Mouse (Mus musculus) spleen, embryonic (tissue): ENCODE data around the gene Tbcel.

Experiments
- CTCF ChIA-PET: fragments of 350-600 bp; sonication (Branson Sonifier 250); formaldehyde crosslinking; loops from one replicate; lab custom pipeline; 2022; lab: Charles Lee

Tbcel gene

GRCm38 (mm10) chr9:42507709-42508108 is at the start of gene Tbcel:
Gene Tbcel, minus strand, starts transcription at chr9:42507809.
- CTCF ChIA-PET = no interaction called here

- CTCF ChIA-PET = interaction anchor here (0.6 kb wide), 1 partner anchor 463 kb away, joined by 4 read pairs; no protein-coding TSS in a partner anchor
Measured at GRCm38 (mm10) chr9:42555186-42555585, 47.6 kb upstream of the Tbcel start.

GRCm38 (mm10) chr9:42550116-42550515 is 42.5 kb upstream of the Tbcel start:
- CTCF ChIA-PET = interaction anchor here (0.8 kb wide), 1 partner anchor 76 kb away, joined by 6 read pairs; no protein-coding TSS in a partner anchor

- CTCF ChIA-PET = no interaction called here
Measured at GRCm38 (mm10) chr9:42548981-42549380, 41.4 kb upstream of the Tbcel start.

GRCm38 (mm10) chr9:42544521-42544920 is 36.9 kb upstream of the Tbcel start:
- CTCF ChIA-PET = interaction anchor here (0.5 kb wide), 1 partner anchor 10 kb away, joined by 5 read pairs; no protein-coding TSS in a partner anchor

- CTCF ChIA-PET = no interaction called here
Measured at GRCm38 (mm10) chr9:42533491-42533890, 25.9 kb upstream of the Tbcel start.

GRCm38 (mm10) chr9:42533041-42533440 is 25.4 kb upstream of the Tbcel start:
- CTCF ChIA-PET = no interaction called here

- CTCF ChIA-PET = no interaction called here
Measured at GRCm38 (mm10) chr9:42531951-42532350, 24.3 kb upstream of the Tbcel start.

- CTCF ChIA-PET = no interaction called here
Measured at GRCm38 (mm10) chr9:42530221-42531152, 22.9 kb upstream of the Tbcel start.

GRCm38 (mm10) chr9:42520587-42521084 is 13.0 kb upstream of the Tbcel start:
- CTCF ChIA-PET = no interaction called here

GRCm38 (mm10) chr9:42518163-42518562 is 10.6 kb upstream of the Tbcel start:
- CTCF ChIA-PET = no interaction called here

- CTCF ChIA-PET = no interaction called here
Measured at GRCm38 (mm10) chr9:42513159-42513558, 5.5 kb upstream of the Tbcel start.

GRCm38 (mm10) chr9:42512312-42512711 is 4.7 kb upstream of the Tbcel start:
- CTCF ChIA-PET = no interaction called here

- CTCF ChIA-PET = no interaction called here
Measured at GRCm38 (mm10) chr9:42508235-42508634, 626 bp upstream of the Tbcel start.

GRCm38 (mm10) chr9:42507022-42507421 is 587 bp downstream of the Tbcel start:
- CTCF ChIA-PET = no interaction called here

- CTCF ChIA-PET = no interaction called here
Measured at GRCm38 (mm10) chr9:42504971-42505510, 2.6 kb downstream of the Tbcel start.

GRCm38 (mm10) chr9:42504559-42504958 is 3.0 kb downstream of the Tbcel start:
- CTCF ChIA-PET = no interaction called here

GRCm38 (mm10) chr9:42503709-42504108 is 3.9 kb downstream of the Tbcel start:
- CTCF ChIA-PET = no interaction called here

- CTCF ChIA-PET = no interaction called here
Measured at GRCm38 (mm10) chr9:42496296-42496695, 11.3 kb downstream of the Tbcel start.

GRCm38 (mm10) chr9:42491780-42492179 is 15.8 kb downstream of the Tbcel start:
- CTCF ChIA-PET = no interaction called here

GRCm38 (mm10) chr9:42490589-42491382 is 16.8 kb downstream of the Tbcel start:
- CTCF ChIA-PET = no interaction called here

- CTCF ChIA-PET = no interaction called here
Measured at GRCm38 (mm10) chr9:42488071-42488470, 19.5 kb downstream of the Tbcel start.
